Mouse (Mus musculus) inflammation-experienced regulatory T-cells, adult 6 months (primary cell): ENCODE measurements around the gene Ak2. TPM values are rescaled to one million over a fixed set of nuclear protein-coding genes. Genes with fewer than 3 reads are reported as not detected.
A peak's percentile ranks its signal among the peaks of the same experiment; 100 is the strongest.

Source experiments
- ATAC-seq: one replicate; pipeline ENCODE4 v1.8.0; 2017
- polyA plus RNA-seq, 3 experiments: library from polyadenylated mRNA; unstranded; fragments of 100-300 nt; shearing (Covaris generic); gene quantifications; one replicate each; pipeline ENCODE4 v1.2.1; 2017

Gene Ak2
- polyA plus RNA-seq, 3 experiments from 2014 or later: 70.4 to 117 (median 80.5) TPM

DNA sequence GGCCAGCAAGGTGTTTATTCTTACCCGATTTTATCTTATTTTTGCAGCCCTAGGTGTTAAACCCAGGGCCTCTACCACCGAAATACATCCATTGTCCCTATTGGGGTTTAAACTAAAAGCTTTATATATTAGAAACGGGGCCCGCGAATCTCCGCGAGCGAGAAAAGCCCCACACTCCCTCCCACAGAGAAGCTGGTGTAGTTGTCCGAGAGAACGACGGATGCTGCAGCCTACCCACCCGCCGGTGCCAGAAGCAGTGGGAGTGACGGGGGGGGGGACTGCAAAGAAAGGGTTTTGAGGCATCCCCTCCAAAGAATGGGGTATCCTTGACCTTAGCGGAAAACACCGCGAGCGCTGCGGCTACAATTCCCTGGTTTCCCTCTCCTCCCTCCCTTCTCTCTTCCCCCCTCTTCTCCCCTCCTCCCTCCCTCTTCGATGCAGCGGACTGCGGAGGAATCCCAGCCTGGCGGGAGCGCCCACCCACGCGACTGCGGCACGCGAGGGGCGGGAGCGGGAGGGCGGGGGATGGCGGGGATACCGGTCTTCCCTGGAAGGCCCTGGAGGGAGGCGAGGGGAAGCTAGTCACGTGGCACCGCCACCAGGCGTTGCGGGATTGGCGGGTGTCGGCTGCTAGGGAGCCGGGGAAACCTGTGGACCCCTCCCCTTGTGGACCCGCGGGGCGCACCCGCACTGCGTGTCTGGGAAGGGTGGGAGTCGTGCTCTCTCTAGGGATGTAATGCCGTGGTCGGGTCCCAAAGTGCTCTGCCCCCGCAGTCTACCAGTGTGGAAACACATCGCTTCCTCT is 56.9 kb downstream of the Ak2 start:
- peak; percentile 39 for ATAC-seq

DNA sequence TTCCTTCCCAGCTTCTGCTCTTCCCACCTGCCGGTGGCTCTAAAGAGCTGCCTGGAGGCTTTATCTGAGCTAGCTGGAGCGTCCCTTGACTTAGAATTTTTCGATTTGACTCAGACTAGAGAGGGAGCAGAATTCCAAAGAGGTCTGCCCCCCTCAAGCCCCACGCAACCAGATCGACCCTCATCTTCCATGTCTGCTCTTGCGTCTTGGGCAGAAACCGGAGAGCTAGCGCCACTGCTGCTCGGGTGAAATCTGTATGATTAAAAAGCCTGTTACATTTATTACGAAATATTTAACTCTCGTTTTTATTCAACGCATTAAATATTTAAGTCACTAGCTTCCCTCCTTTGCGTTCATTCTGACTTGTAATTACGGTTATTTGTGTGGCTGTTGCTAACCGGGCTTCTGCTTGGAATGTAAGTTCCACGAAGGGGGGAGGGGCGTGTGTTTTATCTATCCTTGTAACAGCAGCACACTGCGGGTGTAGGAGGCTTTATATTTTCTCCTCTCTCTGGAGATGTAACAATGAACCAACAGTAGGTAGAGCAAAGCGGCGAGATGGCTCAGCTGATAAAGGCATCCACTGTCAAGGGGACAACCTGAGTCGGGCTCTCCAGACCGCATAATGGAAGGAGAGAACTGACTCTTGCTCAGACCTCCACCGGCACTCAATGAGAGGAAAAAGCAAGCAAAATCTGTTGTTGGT is 57.7 kb downstream of the Ak2 start:
- no peak for ATAC-seq

- ATAC-seq: no peak
Observed at GRCm38 (mm10) chr4:129050365-129050764, 58.6 kb downstream of the Ak2 start.

- no peak for ATAC-seq
Observed at GRCm38 (mm10) chr4:129050901-129051417, 59.2 kb downstream of the Ak2 start.

DNA sequence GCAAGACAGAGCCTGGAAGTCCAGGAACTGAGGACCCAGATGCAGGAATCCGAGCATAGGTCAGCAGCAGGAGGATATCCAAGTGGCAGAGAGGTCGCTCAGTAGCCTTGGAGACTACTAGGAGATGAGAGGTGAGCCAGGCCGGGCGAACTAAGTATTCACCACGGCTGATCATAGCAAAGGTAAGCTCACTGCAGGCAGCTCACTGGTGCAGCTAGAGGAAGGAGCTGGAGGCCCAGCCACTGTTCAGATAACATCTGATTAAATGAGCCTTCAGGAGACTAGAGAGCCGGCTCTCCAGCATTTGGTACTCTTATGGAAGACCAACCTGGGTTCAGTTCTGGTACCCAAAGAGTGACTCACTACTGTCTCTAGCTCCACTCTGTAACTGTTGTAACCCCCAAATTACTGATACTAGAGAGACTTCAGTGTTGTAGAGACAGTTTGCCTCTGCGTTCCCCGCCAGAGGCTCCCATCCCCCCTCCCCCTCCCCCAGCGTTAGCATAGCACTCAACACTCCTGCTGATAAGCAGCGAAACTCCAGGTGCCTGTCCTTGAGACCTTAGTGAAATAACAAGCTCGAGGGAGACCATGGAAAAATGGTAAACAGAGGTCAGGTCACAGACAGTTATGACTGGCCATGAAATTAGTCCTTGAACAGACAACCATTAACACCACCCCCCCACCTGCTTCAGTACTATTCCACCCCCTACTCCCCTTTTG is 59.9 kb downstream of the Ak2 start:
- ATAC-seq: no peak

DNA sequence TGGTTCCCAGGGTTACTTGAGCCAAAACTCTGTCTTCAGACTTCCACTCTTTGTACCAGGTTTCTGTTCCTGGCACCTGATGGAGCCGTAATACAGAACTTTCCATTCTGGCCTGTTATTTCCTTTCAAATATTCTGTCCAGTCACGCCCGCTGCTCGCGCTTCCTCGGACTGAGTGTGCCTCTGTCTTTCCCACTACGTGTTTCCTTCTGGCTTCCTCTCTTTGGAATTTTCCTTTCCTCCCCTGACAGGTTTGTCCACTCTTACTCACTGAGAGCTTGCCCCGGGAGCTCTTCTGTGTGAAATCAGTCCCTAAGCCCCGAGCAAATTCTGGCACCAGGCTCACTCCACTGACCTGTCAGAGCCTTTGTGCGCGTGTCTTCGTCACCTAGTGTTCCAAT is 63.0 kb downstream of the Ak2 start:
- no peak for ATAC-seq

GRCm38 (mm10) chr4:129055562-129055961 is 63.8 kb downstream of the Ak2 start:
- no peak for ATAC-seq

GRCm38 (mm10) chr4:129057533-129058206 is 65.9 kb downstream of the Ak2 start:
- peak; percentile 71 for ATAC-seq

DNA sequence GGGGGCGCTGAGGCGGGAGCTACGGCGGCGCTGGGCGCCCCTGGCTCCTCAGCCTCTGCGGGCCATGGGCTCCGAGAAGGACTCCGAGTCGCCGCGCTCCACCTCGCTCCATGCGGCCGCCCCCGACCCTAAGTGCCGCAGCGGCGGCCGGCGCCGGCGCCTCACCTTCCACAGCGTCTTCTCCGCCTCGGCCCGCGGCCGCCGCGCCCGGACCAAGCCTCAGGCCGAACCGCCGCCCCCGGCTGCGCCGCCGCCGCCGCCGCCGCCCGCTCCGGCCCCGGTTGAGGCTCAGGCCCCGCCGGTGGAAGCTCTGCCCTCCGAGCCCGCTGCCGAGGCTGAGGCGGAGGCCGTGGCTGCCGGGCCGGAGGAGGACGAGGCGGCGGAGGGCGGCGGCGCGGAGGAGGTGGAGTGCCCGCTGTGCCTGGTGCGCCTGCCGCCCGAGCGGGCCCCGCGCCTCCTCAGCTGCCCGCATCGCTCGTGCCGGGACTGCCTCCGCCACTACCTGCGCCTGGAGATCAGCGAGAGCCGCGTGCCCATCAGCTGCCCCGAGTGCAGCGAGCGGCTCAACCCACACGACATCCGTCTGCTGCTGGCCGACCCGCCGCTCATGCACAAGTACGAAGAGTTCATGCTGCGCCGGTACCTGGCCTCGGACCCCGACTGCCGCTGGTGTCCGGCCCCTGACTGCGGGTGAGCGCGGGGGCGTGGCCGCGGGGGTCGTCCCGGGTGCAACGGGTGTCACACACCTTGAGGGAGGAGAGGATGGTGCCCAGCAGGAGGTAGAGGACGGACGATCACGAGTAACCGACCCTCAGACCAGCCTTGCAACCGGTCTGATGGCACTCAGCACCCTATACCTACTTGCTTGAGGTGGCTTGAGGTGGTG is 66.7 kb downstream of the Ak2 start, which contains the start of gene Rnf19b:
Gene Rnf19b, plus strand, starts transcription at position 65 of the 886 bp plus-strand sequence.
- peak; percentile 31 for ATAC-seq

GRCm38 (mm10) chr4:129059125-129059551 is 67.4 kb downstream of the Ak2 start:
- peak; percentile 44 for ATAC-seq

DNA sequence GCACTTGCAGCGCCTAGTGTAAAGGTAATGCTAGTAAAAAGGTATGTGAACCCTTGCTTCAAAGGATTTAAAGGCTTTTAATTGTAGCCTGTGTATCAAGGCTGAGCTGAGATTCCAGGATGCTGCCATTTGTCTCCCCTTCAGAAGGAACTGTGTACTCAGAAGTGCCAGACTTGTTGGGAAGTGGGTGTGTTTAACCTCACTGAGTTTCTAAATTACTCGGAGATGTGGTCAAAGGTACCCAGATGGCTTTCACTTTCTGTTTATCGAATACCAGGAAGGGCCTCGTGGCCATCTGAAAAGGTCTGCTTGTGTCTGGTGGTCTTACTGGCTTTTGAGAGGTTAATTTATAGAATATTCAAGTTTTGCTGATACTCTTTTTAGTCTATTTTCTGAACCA is 68.2 kb downstream of the Ak2 start:
- ATAC-seq: peak; percentile 59

Other genes starting within 250 kb of the Ak2 start
- gene A3galt2, start 236.6 kb upstream of the Ak2 start, polyA plus RNA-seq: under 1 TPM in 2 of 3 experiments, not detected in 1; 0.16 to 0.38 TPM
- 10 to 100 TPM in 1 of 3 experiments, 1 to 10 TPM in 2; 6.0 to 10.3 (median 8.4) TPM for gene Zfp362, start 185.9 kb upstream of the Ak2 start, polyA plus RNA-seq
- gene Trim62, start 108.4 kb upstream of the Ak2 start, polyA plus RNA-seq: 1 to 10 TPM in 2 of 3 experiments, under 1 TPM in 1; 0.98 to 1.8 (median 1.5) TPM
- gene Azin2, start 29.5 kb upstream of the Ak2 start, polyA plus RNA-seq: under 1 TPM in 1 of 3 experiments, not detected in 2; 0.19 TPM
- 10 to 100 TPM; 17.5 to 20.2 (median 18.3) TPM for gene Rnf19b, start 66.3 kb downstream of the Ak2 start, polyA plus RNA-seq
- not detected for gene Tmem54, start 113.6 kb downstream of the Ak2 start, polyA plus RNA-seq
- not detected for gene Hpca, start 130.1 kb downstream of the Ak2 start, polyA plus RNA-seq
- under 1 TPM; 0.28 to 0.50 (median 0.40) TPM for gene Fndc5, start 145.0 kb downstream of the Ak2 start, polyA plus RNA-seq
- 10 to 100 TPM; 18.2 to 30.2 (median 23.3) TPM for gene S100pbp, start 197.8 kb downstream of the Ak2 start, polyA plus RNA-seq
- 10 to 100 TPM; 32.7 to 36.8 (median 35.7) TPM for gene Yars, start 197.8 kb downstream of the Ak2 start, polyA plus RNA-seq